Mouse (Mus musculus) liver, embryonic 14.5 days (tissue): ENCODE data around the gene Zfp710. TPM values are rescaled to one million over a fixed set of nuclear protein-coding genes. Genes with fewer than 3 reads are reported as not detected.

Source experiments
- ATAC-seq: fragments of 200-750 bp; cut with Nextera tagmentation; 2 replicates; pipeline ENCODE4 v1.8.0; 2017; ENCODE audit warnings: moderate number of reproducible peaks, mild to moderate bottlenecking, moderate library complexity; ENCODE audit not compliant: insufficient read depth
- DNase-seq, 3 experiments: peaks; one replicate each; pipeline ENCODE4 v3.0.0-alpha.2; 2012 to 2013; ENCODE audit warnings: low read depth in 3 of 3, low spot score in 3 of 3
- H3K27ac ChIP-seq: fragments of 300-500 bp; sonication (generic); 2 replicates; pipeline ENCODE4 v1.5.1; 2014; ENCODE audit warnings: moderate library complexity, mild to moderate bottlenecking, control low read depth, inconsistent platforms
- H3K27me3 ChIP-seq: fragments of 300-500 bp; sonication (generic); 2 replicates; pipeline ENCODE4 v1.6.1; 2014; ENCODE audit warnings: mild to moderate bottlenecking, low read length, moderate library complexity; ENCODE audit not compliant: control insufficient read depth, insufficient read depth
- H3K36me3 ChIP-seq: fragments of 300-500 bp; sonication (generic); replicated peaks from 2 replicates; pipeline ENCODE4 v1.6.1; 2014; ENCODE audit warnings: low read depth; ENCODE audit not compliant: control insufficient read depth, insufficient read depth
- H3K4me1 ChIP-seq, 2 experiments: fragments of 200-500 bp in 1 of 2; fragments of 300-500 bp in 1 of 2; sonication (generic) in 1 of 2; replicated peaks; 2 replicates each; pipeline ENCODE4 v1.6.1; 2012 to 2014; ENCODE audit warnings: antibody characterized with exemption in 1 of 2, inconsistent platforms in 1 of 2, low read length in 1 of 2; ENCODE audit not compliant: control insufficient read depth in 2 of 2, insufficient read depth in 2 of 2
- H3K4me2 ChIP-seq: fragments of 300-500 bp; sonication (generic); 2 replicates; pipeline ENCODE4 v1.6.1; 2014; ENCODE audit warnings: low read depth, mild to moderate bottlenecking, control low read depth, moderate library complexity
- H3K4me3 ChIP-seq, 2 experiments: fragments of 200-500 bp in 1 of 2; fragments of 300-500 bp in 1 of 2; sonication (generic) in 1 of 2; 2 replicates each; pipeline ENCODE4 v1.5.1; 2012 to 2014; ENCODE audit warnings: low read depth in 2 of 2, low read length in 2 of 2, mild to moderate bottlenecking in 2 of 2, control low read depth in 1 of 2, inconsistent platforms in 1 of 2, moderate library complexity in 1 of 2; ENCODE audit not compliant: insufficient read depth in 1 of 2
- H3K9ac ChIP-seq: fragments of 300-500 bp; sonication (generic); replicated peaks from 2 replicates; pipeline ENCODE4 v1.6.1; 2014; ENCODE audit warnings: mild to moderate bottlenecking, control low read depth, moderate library complexity
- H3K9me3 ChIP-seq: fragments of 300-500 bp; sonication (generic); 2 replicates; pipeline ENCODE4 v1.6.1; 2016; ENCODE audit warnings: low read length, mixed read lengths; ENCODE audit not compliant: control insufficient read depth
- CTCF ChIP-seq: IDR thresholded peaks from 2 replicates; pipeline ENCODE4 v1.5.1; 2016; ENCODE audit warnings: antibody characterized with exemption, low read depth, control low read depth
- EP300 ChIP-seq: IDR thresholded peaks from 2 replicates; pipeline ENCODE4 v1.6.1; 2016; ENCODE audit warnings: antibody characterized with exemption, low read depth
- WGBS: fragments of 180-500 bp; shearing (Covaris S2); extraction: QIAGEN DNeasy Blood & Tissue Kit; methylation state at CpG from one replicate; pipeline ENCODE4 v1.1.7; 2014; ENCODE audit not compliant: insufficient replicate concordance; 5-methylcytosine and 5-hydroxymethylcytosine counted together
- polyA plus RNA-seq, 2 experiments: library from polyadenylated mRNA; depleted of rRNA in 1 of 2; stranded (reverse) in 1 of 2; unstranded in 1 of 2; fragments of >200 nt; fragmentation: Nextera tagmentation in 1 of 2; extraction: Ambion mirVana in 1 of 2; gene quantifications; 2 replicates each; pipeline versions ENCODE4 v1.2.1 to v1.2.3; 2012 to 2014

The Zfp710 gene
- polyA plus RNA-seq, 2 experiments: 3.7 to 5.9 TPM

DNA sequence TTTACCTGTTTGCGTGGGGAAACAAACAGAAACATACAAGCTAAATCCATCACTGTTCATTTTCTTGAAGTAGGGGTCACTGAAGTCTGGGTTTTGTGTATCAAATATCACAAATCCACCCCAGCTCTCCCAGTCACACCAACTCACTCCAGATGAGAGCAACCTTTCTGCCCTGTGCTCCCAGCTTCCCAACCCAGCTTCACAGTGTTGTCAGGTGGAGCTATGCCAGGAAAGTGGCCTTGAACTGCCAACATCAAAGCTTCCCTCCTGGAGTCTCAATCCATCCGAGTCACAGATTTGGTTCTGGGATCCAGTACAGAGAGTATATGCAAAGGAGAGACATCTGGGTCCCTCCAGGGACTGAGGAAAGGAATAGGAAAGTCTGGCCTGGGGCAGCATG lies 91.5 kb downstream of the Zfp710 start:
- DNase-seq: no peak

DNA sequence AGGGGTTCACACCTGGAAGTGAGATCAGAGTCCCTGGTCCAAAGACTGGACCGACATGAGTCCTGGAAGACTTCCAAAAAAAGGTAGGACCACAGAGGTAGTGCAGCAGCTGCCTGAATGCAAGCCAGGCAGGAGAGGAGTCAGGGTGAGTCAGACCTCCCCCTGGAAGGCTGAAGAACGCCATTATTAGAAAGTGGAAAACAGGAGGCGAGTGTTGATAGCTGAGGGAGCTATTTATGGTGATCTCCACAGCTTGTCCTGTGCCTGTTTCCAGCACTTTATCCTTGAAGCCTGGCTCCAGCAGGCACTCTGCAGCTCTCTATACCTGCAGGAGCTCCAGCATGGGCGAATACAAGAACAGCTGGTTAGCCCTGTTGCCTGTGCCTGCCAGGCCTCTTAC lies 94.6 kb downstream of the Zfp710 start:
- no peak overlapping the region for H3K9ac ChIP-seq
- no peak overlapping the region for H3K4me2 ChIP-seq
- DNase-seq: no peak
- H3K9me3 ChIP-seq: no peaks in the 10 kb centered on the region
- no peaks in the 10 kb centered on the region for H3K27me3 ChIP-seq
- no peak overlapping the region for H3K27ac ChIP-seq
- TF ChIP-seq CTCF: no peak
- no peak for TF ChIP-seq EP300
- H3K36me3 ChIP-seq: no peaks in the 10 kb centered on the region
- ATAC-seq: no peak
- H3K4me1 ChIP-seq: peaks cover 9 to 16% of the 10 kb centered on the region in 2 experiments
- H3K4me3 ChIP-seq: no peak overlapping the region
- WGBS: 57% methylated on average over 4 of the region's 4 CpGs

More for the DNA sequence above, 91.5 kb downstream of the Zfp710 start:
- WGBS: 82% methylated on average over 2 of the region's 2 CpGs
- H3K27me3 ChIP-seq: no peaks in the 10 kb centered on the region
- H3K27ac ChIP-seq: no peak overlapping the region
- H3K4me1 ChIP-seq: peaks cover 10 to 29% of the 10 kb centered on the region in 2 experiments
- H3K9me3 ChIP-seq: no peaks in the 10 kb centered on the region
- ATAC-seq: no peak
- no peak overlapping the region for H3K4me3 ChIP-seq
- H3K36me3 ChIP-seq: no peaks in the 10 kb centered on the region
- no peak overlapping the region for H3K9ac ChIP-seq
- H3K4me2 ChIP-seq: no peak overlapping the region
- TF ChIP-seq EP300 (no peak), CTCF (no peak)

DNA sequence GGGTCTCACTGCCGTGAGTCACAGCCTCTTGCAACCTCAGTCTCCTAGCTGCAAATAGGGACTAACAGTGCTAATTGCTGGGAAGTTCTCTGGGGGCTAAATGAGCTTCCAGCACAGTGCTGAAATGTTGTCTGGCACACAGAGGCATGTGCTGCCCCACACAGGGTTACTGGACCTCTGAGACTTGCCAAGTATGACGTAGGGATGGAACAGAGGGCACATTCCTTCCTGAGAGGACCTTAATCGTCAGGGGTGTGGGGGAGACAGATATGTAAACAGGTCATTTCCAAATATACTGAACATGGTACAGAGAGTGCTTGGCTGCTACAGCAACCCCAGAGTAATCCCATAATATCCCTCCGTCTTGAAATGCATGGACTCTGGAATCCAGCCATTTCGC lies 96.5 kb downstream of the Zfp710 start:
- ATAC-seq (no peak), DNase-seq (no peak)
- no peak overlapping the region for H3K9ac ChIP-seq
- 62% methylated on average over 5 of the region's 5 CpGs for WGBS
- peaks cover 5 to 10% of the 10 kb centered on the region in 2 experiments for H3K4me1 ChIP-seq
- no peaks in the 10 kb centered on the region for H3K36me3 ChIP-seq
- H3K4me3 ChIP-seq: no peak overlapping the region
- no peaks in the 10 kb centered on the region for H3K27me3 ChIP-seq
- H3K4me2 ChIP-seq: no peak overlapping the region
- no peak overlapping the region for H3K27ac ChIP-seq
- TF ChIP-seq EP300 (no peak), CTCF (no peak)
- no peaks in the 10 kb centered on the region for H3K9me3 ChIP-seq

DNA sequence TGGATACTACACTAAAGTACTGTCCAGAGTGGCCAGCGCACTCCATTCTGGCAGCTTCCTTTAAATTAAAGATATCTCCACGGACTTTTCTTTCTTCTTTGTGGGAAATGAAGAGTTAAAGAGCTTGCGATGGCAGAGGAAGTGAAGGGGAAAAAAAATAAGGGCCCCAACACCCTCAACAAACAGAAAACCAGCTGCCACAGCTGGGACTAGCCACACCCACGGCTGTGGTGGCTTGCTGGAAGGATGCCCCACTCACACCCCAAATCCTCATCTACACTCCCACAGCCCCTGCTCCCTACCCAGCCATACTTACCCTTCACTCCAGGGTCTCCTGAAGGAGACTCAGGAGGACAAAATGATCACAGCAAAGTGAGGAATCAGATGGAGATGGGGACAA lies 98.5 kb downstream of the Zfp710 start:
- H3K9ac ChIP-seq: no peak overlapping the region
- H3K9me3 ChIP-seq: no peaks in the 10 kb centered on the region
- H3K27ac ChIP-seq: no peak overlapping the region
- H3K4me2 ChIP-seq: no peak overlapping the region
- no peak for DNase-seq
- no peak for ATAC-seq
- no peak overlapping the region for H3K4me3 ChIP-seq
- no peak for TF ChIP-seq CTCF
- TF ChIP-seq EP300: no peak
- peaks cover 5 to 7% of the 10 kb centered on the region in 2 experiments for H3K4me1 ChIP-seq
- H3K27me3 ChIP-seq: no peaks in the 10 kb centered on the region
- no peaks in the 10 kb centered on the region for H3K36me3 ChIP-seq
- 27% methylated on average over 4 of the region's 4 CpGs for WGBS

DNA sequence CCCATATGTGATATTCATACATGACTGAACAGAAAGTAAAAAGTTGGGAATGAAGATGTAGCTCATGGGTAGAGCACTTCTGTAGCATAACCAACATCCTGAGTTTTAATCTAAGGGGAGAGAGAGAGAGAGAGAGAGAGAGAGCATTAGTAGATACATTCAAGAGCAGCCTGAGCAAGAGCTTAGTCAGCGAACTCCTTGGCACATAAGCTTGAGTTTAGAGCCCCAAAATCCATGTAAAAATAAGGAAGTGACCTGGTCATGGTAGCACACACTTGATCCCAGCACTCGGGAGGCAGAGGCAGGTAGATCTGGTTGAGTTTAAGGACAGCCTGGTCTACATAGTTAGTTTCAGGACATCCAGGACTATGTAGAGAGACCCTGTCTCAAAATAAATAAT lies 99.1 kb downstream of the Zfp710 start:
- no peak for ATAC-seq
- no peak for DNase-seq
- H3K27me3 ChIP-seq: no peaks in the 10 kb centered on the region
- no peak overlapping the region for H3K9ac ChIP-seq
- no peaks in the 10 kb centered on the region for H3K36me3 ChIP-seq
- H3K27ac ChIP-seq: no peak overlapping the region
- no peak overlapping the region for H3K4me3 ChIP-seq
- no peaks in the 10 kb centered on the region for H3K9me3 ChIP-seq
- TF ChIP-seq CTCF (no peak), EP300 (no peak)
- WGBS: 54% methylated on average over 2 of the region's 2 CpGs
- H3K4me1 ChIP-seq: peaks cover 5 to 7% of the 10 kb centered on the region in 2 experiments
- no peak overlapping the region for H3K4me2 ChIP-seq
